Mouse (Mus musculus) thymus, postnatal 10 days (tissue): ENCODE results near the gene Syt7.

ENCODE experiments used
- DNase-seq, 2 experiments: peaks; one replicate each; pipeline ENCODE4 v3.0.0; 2021; ENCODE audit warnings: low spot score in 2 of 2

Gene Syt7

DNA sequence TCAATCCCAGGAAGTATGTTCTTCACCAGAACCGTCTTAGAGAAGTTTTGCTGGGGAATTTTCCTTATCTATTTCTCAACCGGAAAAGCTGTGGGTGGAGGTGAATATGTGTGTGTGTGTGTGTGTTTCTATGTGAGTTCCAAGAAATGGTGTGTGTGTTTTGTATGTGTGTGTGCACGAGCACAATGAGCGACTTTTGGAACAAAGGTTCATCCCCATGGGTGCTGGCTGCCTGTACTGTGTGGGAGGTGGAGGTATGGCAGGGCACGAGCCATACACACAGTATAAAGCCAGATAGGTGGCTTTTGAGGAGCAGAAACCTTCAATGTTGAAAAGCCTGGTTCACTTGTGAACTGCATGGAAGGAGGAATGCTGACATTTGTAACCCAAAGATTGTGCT is 1.2 kb upstream of the Syt7 start:
- DNase-seq: no peak

- peak in 1 of 2 experiments; percentile 6 for DNase-seq
Observed at GRCm38 (mm10) chr19:10389391-10390098, 655 bp downstream of the Syt7 start.

GRCm38 (mm10) chr19:10390099-10390680 is 1.3 kb downstream of the Syt7 start:
- DNase-seq: no peak

- no peak for DNase-seq
Observed at GRCm38 (mm10) chr19:10391028-10391427, 2.1 kb downstream of the Syt7 start.

DNA sequence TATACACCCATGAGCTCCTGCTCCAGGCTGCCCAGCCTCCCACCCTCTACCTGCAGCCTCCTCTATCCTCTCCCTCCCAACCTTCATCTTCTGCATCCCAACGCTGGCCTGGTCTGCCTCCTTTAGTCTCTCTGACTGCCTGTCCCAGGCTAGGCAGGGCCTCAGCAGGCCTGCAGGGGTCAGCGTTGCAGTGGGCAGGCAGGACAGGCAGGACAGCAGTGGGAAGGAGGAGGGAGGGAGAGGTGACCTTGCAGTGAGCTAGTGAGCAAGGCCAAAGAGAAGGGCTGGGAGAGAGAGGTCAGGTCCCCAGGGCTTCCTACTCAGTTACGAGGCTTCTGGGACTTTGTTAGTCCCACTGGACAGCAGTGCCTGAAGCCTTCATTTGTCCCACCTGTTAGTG is 3.1 kb downstream of the Syt7 start:
- no peak for DNase-seq

GRCm38 (mm10) chr19:10393471-10393870 is 4.6 kb downstream of the Syt7 start:
- DNase-seq: no peak

DNA sequence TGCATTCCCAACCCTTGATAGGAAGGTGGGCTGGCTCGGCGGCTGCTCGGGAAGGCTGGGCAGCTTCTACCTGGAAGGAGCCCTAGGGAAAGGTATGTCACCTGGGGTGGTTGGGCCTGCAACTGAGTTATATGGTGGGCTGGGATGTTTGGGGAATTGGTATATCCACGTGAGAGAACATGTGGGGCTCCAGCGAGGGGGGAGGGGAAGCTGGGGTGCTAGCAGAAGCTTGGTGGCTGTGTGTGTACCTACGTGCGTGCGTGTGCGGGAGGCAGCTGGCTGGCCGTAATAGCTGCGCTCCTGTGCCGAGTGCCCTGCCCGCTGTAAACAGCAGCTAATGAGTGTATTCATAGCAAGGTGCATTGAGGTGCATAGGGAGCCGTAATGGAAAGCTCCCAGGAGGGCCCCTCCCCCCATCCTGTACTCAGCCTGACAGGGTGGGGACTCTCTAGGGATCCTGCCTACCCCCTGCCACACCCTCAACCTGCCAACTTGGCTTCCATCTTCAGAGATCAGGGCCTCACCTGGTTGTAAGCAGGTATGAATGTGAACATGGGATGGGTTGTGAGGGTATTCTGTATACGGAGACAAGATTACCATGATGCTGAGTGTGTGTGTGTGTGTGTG is 5.1 kb downstream of the Syt7 start:
- no peak for DNase-seq

- no peak for DNase-seq
Observed at GRCm38 (mm10) chr19:10395174-10395573, 6.3 kb downstream of the Syt7 start.

- DNase-seq: no peak
Observed at GRCm38 (mm10) chr19:10396962-10397361, 8.1 kb downstream of the Syt7 start.

DNA sequence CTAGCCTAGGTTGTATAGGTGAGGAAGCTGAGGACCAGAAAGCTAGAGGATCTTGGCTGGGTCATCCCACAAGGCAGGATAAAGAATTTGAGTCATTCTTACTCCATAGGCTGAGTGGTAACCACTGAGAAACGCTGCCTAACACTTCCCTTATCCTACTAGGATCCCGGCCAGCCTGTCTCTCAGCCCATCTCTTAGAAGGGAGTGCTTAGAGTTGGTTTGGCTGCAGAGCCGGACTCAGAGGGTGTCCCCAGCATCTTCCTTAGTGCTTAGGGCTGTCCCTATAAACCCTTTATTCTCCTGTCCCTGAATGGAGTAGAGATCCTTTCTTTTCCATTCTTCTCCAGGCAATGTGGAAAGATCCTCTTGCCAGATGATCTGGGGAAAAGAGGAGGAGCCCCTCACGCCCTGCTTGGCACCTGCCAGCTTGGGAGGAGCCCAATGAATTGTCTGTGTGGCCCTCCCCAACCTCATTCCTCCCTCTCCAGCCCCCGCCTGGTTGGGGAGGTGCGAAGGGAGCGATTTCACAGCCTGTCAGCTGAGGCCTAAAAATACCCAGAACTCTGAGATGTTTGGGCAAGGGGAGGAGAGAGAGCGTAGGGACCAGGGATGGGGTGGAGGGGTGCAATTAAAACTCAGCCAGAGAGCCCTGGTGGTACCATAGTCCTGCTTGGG is 8.7 kb downstream of the Syt7 start:
- no peak for DNase-seq

GRCm38 (mm10) chr19:10398296-10398695 is 9.4 kb downstream of the Syt7 start:
- no peak for DNase-seq

GRCm38 (mm10) chr19:10402771-10403494 is 14.0 kb downstream of the Syt7 start:
- peak in 1 of 2 experiments; percentile 59 for DNase-seq

DNA sequence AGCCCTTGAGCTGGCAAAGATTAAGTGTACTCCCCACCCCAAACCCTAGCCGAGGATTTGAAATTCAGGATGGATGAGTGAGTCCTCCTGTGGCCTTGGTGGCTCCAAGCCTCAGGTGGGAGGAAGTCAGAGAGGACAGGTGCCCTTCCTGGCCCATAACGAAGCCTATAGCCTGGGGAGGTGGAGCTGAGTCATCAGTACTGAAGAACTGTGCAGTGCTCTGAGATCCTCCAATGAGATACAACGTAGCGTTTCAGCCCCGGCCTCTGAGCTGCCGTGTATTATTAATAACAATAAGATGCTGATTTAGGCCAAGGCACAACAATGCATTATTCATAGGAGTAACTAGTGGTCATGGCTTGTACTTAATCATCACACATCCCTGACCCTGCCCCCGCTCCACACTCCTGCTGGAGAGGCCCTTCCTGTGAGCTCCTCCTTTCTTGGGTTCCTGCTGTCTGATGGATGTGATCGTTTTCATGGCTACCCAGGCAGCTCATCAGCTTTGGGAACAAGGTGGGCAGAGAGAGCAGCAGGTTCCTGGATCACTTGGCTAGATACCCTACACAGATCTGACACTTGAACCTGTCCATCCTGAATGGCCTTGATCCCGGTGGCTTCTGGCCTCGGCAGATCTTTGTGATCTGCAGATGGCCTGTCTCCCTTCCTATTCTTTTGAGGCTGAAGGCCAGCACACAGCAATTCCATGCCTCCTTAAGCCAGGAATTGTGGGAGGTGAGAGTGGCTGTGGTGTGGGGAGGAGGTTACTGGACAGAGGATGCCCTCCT is 14.9 kb downstream of the Syt7 start:
- DNase-seq: no peak

DNA sequence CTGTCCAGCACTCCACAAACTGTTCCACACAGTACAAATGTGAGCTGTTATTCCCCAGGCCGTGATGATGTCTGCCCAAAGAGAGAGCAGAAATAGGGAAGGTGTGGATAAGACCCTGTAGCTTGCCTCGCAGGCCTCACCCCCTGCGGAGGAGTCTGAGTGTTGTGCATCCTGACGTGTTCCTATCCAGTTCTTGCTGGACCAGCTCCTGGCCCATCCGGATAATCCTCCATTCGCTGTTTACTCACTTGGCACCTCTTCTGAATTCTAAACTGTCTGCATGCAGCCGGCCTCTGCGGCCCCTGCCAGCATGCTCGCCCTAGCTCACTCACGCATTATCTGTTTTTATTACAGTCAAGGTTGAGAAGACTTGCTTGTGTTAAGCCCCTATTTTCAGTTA is 15.5 kb downstream of the Syt7 start:
- DNase-seq: no peak

DNA sequence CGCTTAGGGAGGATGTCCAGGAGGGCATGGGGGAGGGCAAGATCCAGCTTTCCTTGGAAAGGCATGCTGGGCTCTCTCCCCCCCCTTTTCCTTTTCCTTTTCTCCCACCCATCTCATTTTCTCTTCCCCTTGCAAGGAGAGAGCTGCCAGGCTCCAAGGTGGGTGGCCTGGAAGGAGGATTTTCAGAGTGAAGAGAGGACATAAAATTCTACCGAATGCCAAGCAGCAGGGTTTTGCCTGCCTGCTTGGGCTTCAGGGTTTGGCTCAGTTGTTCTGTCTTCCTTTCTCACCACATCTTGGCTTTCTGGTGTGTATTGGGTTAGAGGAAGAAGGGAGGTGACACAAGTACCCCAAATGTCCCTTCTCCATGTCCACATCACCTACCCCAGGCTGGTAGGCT is 16.0 kb downstream of the Syt7 start:
- no peak for DNase-seq

- no peak for DNase-seq
Observed at GRCm38 (mm10) chr19:10413701-10414242, 24.9 kb downstream of the Syt7 start.

DNA sequence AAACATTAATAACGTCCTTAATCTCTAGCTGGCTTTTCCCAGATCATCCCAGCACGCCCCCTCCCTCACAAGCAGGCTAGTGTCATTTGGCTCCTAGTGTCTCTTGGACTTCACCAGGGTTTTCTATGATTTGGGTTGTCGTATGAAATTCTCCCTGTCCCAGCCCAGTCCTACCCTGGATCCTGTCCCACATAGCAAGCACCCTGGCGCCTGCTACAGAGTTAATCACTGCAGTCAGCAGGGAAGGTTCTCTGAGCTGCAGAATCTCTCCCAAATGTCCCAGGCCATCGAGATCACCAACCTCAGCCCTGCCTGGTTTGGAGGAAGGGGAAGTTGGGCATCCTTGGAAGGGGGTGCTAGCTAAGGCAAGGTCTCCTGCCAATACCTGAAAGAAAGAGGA is 26.6 kb downstream of the Syt7 start:
- no peak for DNase-seq

- DNase-seq: no peak
Observed at GRCm38 (mm10) chr19:10416889-10417288, 28.0 kb downstream of the Syt7 start.

DNA sequence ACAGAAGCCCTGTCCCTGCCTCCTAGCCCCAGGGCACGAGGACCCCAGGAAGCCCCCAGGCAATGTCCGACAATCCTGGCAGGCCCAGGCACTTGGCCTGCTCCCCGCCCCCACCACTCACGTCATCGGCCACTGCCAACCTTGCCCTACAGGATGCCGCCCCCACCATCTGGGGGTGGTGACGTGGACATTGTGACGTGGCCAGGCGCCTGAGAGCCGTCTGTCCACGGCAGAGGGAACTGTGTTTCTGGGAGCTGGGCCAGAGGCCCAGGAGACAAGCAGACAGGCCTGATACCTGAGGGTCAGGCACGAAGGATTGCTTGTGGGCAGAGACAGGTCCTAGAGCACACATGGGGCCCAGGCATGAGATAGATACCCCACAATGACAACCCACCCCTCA is 28.5 kb downstream of the Syt7 start:
- DNase-seq: no peak

- DNase-seq: no peak
Observed at GRCm38 (mm10) chr19:10421986-10422976, 33.4 kb downstream of the Syt7 start.
